8 mouse cellular contexts compared by ENCODE assay signal in genomic region chrX:134276275-134277160, GRCm38 (mm10). TPM values are rescaled to one million over a fixed set of nuclear protein-coding genes. Genes with fewer than 3 reads are reported as not detected.
DNase-seq lines count a peak whose midpoint lies in the region; ATAC-seq and TF ChIP-seq lines count a peak whose summit lies in the region.

TSS of gene Trmt2b (minus strand) at chrX:134276984.

- no peaks in the 10 kb centered on the region for H3K36me3 ChIP-seq in E14TG2a.4 (ENCODE audit: insufficient read depth, low read length)
- H3K36me3 ChIP-seq in heart, embryonic 15.5 days = no peaks in the 10 kb centered on the region
- H3K36me3 ChIP-seq in neural tube, embryonic 13.5 days = no peaks in the 10 kb centered on the region

- peak within 1 kb of the TSS; percentile 47 for H3K9ac ChIP-seq in heart, embryonic 15.5 days
- peak within 1 kb of the TSS; percentile 58 for H3K9ac ChIP-seq in neural tube, embryonic 13.5 days

- no peaks in the 10 kb centered on the region for H3K27me3 ChIP-seq in E14TG2a.4 (ENCODE audit: insufficient read depth, low read length)
- no peaks in the 10 kb centered on the region for H3K27me3 ChIP-seq in heart, embryonic 15.5 days
- H3K27me3 ChIP-seq in neural tube, embryonic 13.5 days = peaks cover 16% of the 10 kb centered on the region

- H3K4me1 ChIP-seq in E14TG2a.4 (replicated peaks; ENCODE audit: low read depth, low read length) = 0 out of 2 replicates have a peak, but pooled peaks cover 3% of the 10 kb centered on the region
- H3K4me1 ChIP-seq in brown adipose tissue, adult 24 weeks (ENCODE audit: control insufficient read depth, insufficient read depth, insufficient read length, low read length) = no peaks in the 10 kb centered on the region; the same call in 1 of the 2 replicates
- H3K4me1 ChIP-seq in heart, embryonic 15.5 days (replicated peaks) = no peaks in the 10 kb centered on the region
- no peaks in the 10 kb centered on the region for H3K4me1 ChIP-seq in neural tube, embryonic 13.5 days (replicated peaks)

- peak; percentile 32 for DNase-seq in fibroblast of lung, adult 2 months (ENCODE audit: low read depth)
- peak; percentile 83 for DNase-seq in kidney, postnatal 10 days
- DNase-seq in lung, adult 18-20 months = peak; percentile 71 to 78
- DNase-seq in testis, postnatal 10 days (ENCODE audit: low spot score) = peak; percentile 72

- WGBS in heart, embryonic 15.5 days = 10% methylated on average over 25 of the region's 26 CpGs
- 21% methylated on average over 21 of the region's 26 CpGs for WGBS in neural tube, embryonic 13.5 days

- TF ChIP-seq CTCF in E14TG2a.4 (conservative IDR thresholded peaks at IDR 0.05; ENCODE audit: low read length) = no peak

- peak within 1 kb of the TSS; percentile 61 for H3K4me3 ChIP-seq in E14TG2a.4 (replicated peaks; ENCODE audit: low read length)
- peak within 1 kb of the TSS; percentile 63 for H3K4me3 ChIP-seq in brown adipose tissue, adult 24 weeks (ENCODE audit: insufficient read depth, low read depth, low read length)
- H3K4me3 ChIP-seq in heart, embryonic 15.5 days = peak within 1 kb of the TSS; percentile 52
- peak within 1 kb of the TSS; percentile 37 for H3K4me3 ChIP-seq in neural tube, embryonic 13.5 days

- peak; percentile 90 for ATAC-seq in heart, embryonic 15.5 days (replicated peaks; ENCODE audit: insufficient number of reproducible peaks, insufficient read depth, low FRiP score, low read depth)
- ATAC-seq in neural tube, embryonic 13.5 days (ENCODE audit: low read depth) = peak; percentile 92

- H3K27ac ChIP-seq in brown adipose tissue, adult 24 weeks (replicated peaks; ENCODE audit: low read depth, low read length) = peak within 1 kb of the TSS; percentile 90
- H3K27ac ChIP-seq in heart, embryonic 15.5 days = peak within 1 kb of the TSS; percentile 90
- H3K27ac ChIP-seq in neural tube, embryonic 13.5 days (replicated peaks) = no peak within 1 kb of the TSS; the same call in 1 of the 2 replicates

- H3K4me2 ChIP-seq in heart, embryonic 15.5 days = peak within 1 kb of the TSS; percentile 54
- peak within 1 kb of the TSS; percentile 55 for H3K4me2 ChIP-seq in neural tube, embryonic 13.5 days

- H3K9me3 ChIP-seq in E14TG2a.4 (ENCODE audit: low read length) = no peaks in the 10 kb centered on the region
- H3K9me3 ChIP-seq in heart, embryonic 15.5 days (replicated peaks) = no peaks in the 10 kb centered on the region
- H3K9me3 ChIP-seq in neural tube, embryonic 13.5 days = no peaks in the 10 kb centered on the region

RNA-seq across cellular contexts. Expression of gene Trmt2b, which starts in this region (rescaled TPM):
- 51.4 and 52.6 TPM in 2 replicates for polyA plus RNA-seq in brown adipose tissue, adult 24 weeks (2012; ENCODE audit: insufficient read depth, insufficient read length, missing spikeins)
- polyA plus RNA-seq in heart, embryonic 15.5 days (2015; fragmentation: Nextera tagmentation; extraction: Ambion mirVana) = 37.5 and 39.3 TPM in 2 replicates
- polyA plus RNA-seq in neural tube, embryonic 13.5 days (2015; fragmentation: Nextera tagmentation; extraction: Ambion mirVana) = 5.1 and 6.5 TPM in 2 replicates

Comparison
In these comparisons a context has a peak if more than half of its experiments do, and no peak if none do; other contexts are left out.
1. DNase-seq: peak in every context shown above with its lines; median percentile 83 in kidney, postnatal 10 days; 74 in lung, adult 18-20 months; 72 in testis, postnatal 10 days; 32 in fibroblast of lung, adult 2 months.